Mouse (Mus musculus) left cerebral cortex, postnatal 36 days (tissue): ENCODE data around the gene Sptb. TPM values are rescaled to one million over a fixed set of nuclear protein-coding genes. Genes with fewer than 3 reads are reported as not detected.

Source experiments
- DNase-seq, 2 experiments: peaks; one replicate each; pipeline ENCODE4 v3.0.0; 2021 to 2022; ENCODE audit warnings: low spot score in 2 of 2, mixed read lengths in 1 of 2
- intact Hi-C: fragments of 180-260 bp; cut with DNase I; formaldehyde crosslinking; loops from one replicate; pipeline ENCODE4 v1.15.1; 2025
- microRNA-seq: library from miRNA; unstranded; fragments of <30 nt; microRNA quantifications from one replicate; pipeline ENCODE4 v1.2.0, GENCODE M21; 2022
- total RNA-seq, 2 experiments: library from RNA; stranded (reverse); gene quantifications; 2 replicates each; pipeline ENCODE4 v1.2.3; 2021

Gene Sptb
- total RNA-seq, 2 experiments from 2014 or later = 81.7 to 90.4 TPM

DNA sequence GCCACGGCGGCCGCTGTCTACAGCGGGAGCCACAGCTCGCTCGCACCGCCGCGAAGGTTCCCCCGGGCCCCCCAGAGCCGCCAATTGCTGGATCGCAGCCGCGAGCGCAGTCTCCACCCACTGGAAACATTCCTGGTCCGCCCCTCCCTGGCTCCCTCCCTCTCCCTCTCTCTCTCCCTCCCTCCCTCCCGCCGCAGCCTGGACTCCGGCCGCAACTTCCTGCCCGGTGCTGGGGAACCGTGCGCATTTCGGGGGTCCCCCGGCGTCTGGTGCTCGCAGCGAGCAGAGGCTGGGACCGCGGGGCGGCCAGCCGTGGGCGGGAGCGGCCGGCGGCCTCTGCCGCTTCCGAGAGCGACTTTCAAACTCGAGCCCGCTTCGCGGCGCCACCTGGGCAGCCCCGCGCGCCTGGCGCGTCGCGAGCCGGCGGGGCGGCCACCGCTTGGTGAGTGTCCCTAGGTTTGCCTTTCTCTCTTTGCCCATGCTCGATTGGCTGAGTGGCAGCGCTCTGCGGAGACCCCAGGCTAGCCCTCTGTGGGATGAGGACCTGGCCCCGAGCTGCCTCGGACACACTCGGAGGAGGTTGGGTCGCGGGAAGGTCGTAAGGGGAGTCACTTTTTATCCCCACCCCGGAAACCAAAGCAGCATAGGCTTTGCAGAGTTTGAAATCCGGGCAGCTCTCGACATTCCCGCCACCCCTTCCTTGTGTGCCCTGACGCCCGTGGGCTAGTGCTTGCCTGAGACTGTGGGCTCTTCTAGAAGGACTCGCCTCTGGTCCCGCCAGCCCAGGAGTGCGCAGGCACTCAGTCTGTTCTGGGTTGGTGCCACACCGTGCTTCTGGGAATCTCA lies 176.7 kb downstream of the Sptb start:
- DNase-seq = peak; percentile 33 to 35
- intact Hi-C loops = no loop called here

DNA sequence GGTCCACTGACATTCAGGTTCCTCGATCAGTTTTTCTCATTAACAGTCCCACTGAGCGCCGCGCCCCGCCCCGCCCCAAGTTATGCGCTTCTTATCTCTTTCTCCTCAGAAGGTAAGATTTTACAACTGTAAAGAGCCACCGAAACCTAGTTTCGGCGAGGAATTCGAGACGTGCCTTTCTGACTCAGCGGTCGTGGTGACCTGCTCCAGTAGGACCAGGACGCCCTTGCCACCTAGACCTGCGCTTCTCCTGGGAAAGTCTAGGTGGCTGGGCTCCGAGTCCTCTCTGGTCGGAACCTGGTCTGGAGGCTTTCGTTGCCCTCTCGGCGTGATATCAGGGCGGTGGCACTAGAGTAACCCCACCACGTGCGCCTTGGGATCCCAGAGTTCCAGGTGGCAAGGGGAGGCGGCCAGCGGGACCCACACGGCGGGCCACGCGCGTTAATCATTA lies 177.4 kb downstream of the Sptb start:
- intact Hi-C loops = no loop called here
- DNase-seq = peak in 1 of 2 experiments; percentile 22

DNA sequence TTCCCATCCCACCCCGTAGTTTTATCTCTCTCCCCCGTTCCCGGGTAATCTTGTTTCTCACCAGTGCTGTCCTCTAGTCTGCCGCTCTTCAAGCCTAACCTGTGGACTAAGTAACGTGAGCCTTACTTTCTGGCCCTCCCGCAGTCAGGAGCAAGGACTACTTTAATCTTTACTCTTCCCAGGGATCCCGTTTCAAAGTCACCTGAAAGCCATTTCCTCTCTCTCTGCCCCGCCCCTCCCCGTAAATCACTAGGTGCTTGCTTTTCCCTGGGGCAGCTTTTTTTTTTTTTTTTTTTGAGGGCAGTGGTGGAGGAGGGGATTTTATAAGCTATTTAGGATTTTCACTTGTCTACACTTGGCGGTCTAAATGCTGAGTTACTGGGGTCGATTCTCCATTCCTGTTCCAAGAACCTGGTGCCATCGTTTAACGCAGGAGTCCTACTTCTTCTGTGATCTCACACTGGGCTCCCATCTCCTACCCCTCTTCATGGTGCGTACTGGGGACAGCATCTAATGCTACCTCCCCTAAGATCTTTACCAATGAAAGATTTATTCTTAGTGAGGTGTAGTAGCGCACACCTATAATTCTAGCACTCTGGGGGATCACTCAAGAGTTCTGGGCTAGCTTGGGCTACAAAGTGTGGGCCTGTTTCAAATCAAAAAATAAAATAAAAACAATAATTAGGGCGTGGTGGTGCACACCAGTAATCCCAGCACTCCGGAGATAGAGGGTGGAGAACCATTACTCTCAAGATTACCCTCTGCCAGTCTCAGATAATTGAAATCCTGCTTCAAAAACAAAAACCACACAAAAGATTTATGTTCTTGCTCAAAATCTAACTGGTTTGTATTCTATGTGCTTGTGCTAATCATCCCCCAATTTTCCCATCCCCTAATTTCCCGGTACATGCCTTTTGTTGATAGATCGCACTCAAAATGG lies 178.1 kb downstream of the Sptb start:
- intact Hi-C loops = no loop called here

DNA sequence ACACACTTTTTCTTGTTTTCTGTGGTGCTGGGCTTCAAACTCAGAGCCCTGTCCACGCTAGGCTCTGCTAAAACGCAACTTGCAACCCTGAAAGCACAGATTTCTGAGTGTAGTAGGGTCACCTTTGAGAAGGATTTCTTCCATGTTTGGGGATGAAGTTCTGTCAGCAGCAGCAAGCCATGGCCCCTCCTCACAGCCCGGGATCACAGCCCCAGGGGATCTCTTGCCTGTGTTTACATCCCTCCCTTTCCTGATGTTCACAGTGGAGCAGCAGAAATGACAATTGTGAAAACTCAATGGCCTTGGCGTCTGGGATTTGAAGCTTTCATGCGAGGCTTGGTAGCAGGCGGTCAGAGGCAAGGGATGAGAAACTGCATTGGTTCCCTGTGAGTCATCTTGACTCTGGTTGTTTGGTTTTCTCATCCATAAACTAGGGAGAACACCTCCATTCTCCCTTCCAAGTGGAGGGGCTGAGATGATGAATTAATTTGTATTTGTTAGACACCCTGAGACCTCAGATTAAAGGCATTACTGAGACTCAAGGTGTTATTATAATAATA lies 179.7 kb downstream of the Sptb start, which contains the start of gene Plekhg3:
Plekhg3 (plus strand) TSS at position 312 of the 560 bp plus-strand sequence.
- intact Hi-C loops = no loop called here
- DNase-seq = no peak

More for the DNA sequence above, 178.1 kb downstream of the Sptb start:
- no peak for DNase-seq

Small RNAs within 50 kb of the gene (microRNA-seq; reads per million reads assigned to microRNA genes)
- not detected for gene Mir5135

Other genes with a start within 250 kb of the Sptb start
- 10 to 100 TPM; 16.6 to 18.3 TPM for gene Plekhg3, start 179.7 kb downstream of the Sptb start, total RNA-seq
- 10 to 100 TPM; 32.1 to 37.5 TPM for gene Churc1, start 55.0 kb upstream of the Sptb start, total RNA-seq
- 10 to 100 TPM; 25.8 to 27.5 TPM for gene Fntb, start 55.0 kb upstream of the Sptb start, total RNA-seq
- gene Gpx2, start 85.0 kb upstream of the Sptb start, total RNA-seq = 1 to 10 TPM in 1 of 2 experiments, under 1 TPM in 1; 0.44 to 1.1 TPM
- gene Rab15, start 112.4 kb upstream of the Sptb start, total RNA-seq = 100 to 1,000 TPM; 258 TPM